Mouse (Mus musculus): ENCODE results near the gene Btc. TPM values are rescaled to one million over a fixed set of nuclear protein-coding genes. Genes with fewer than 3 reads are reported as not detected.

The Btc gene
- polyA plus RNA-seq, 1 experiment from 2014 or later = 1.6 TPM

GRCm38 (mm10) chr5:91366925-91367324, 35.9 kb downstream of the Btc start:
- H3K4me2 ChIP-seq = no peak overlapping the region
- H3K27ac ChIP-seq = no peak overlapping the region
- no peak overlapping the region for H3K9ac ChIP-seq
- no peaks in the 10 kb centered on the region for H3K27me3 ChIP-seq
- no peaks in the 10 kb centered on the region for H3K9me3 ChIP-seq
- 78% methylated on average over 10 of the region's 10 CpGs for WGBS
- H3K36me3 ChIP-seq = no peaks in the 10 kb centered on the region
- no peak for ATAC-seq (ENCODE audit: insufficient number of reproducible peaks, insufficient read depth, low FRiP score, low TSS enrichment, low read depth)
- no peak overlapping the region for H3K4me3 ChIP-seq
- H3K4me1 ChIP-seq = no peaks in the 10 kb centered on the region

DNA sequence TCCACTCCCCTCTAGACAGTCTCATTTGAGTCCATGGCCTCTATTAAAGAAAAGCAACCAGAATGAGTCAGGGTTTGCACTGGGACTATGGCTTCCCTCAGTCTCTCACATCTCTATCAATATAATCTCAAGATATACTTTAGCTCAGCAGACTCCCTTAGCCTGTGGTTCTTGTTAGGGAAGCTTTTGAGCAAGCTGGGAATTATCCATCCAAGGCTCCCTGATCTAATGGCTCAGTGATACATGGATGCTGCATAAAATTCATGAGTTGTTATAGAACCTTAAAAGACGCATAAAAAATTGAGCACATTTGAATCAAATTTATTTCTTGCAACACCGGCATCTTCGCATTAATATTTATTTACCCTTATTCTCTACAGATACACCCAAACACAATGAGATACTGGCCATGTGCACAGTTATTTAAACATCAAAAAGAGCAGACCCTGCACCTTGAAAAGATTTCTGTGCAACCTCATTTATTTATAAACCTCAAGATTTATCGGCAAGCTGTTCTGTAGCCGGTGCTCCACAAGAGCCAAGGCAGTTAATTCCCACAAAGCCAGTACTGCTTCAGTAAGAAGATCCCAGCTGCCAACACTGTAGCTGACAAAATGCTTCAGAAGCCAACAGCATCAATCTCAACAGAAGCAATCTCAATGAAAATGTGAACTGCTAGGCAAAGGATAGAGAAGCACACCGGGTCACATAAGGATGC, 39.4 kb downstream of the Btc start:
- no peak overlapping the region for H3K27ac ChIP-seq
- no peak for ATAC-seq (ENCODE audit: insufficient number of reproducible peaks, insufficient read depth, low FRiP score, low TSS enrichment, low read depth)
- no peaks in the 10 kb centered on the region for H3K27me3 ChIP-seq
- no peaks in the 10 kb centered on the region for H3K4me1 ChIP-seq
- 82% methylated on average over 6 of the region's 6 CpGs for WGBS
- no peaks in the 10 kb centered on the region for H3K9me3 ChIP-seq
- no peak overlapping the region for H3K4me2 ChIP-seq
- no peak overlapping the region for H3K9ac ChIP-seq
- H3K4me3 ChIP-seq = no peak overlapping the region
- no peaks in the 10 kb centered on the region for H3K36me3 ChIP-seq

DNA sequence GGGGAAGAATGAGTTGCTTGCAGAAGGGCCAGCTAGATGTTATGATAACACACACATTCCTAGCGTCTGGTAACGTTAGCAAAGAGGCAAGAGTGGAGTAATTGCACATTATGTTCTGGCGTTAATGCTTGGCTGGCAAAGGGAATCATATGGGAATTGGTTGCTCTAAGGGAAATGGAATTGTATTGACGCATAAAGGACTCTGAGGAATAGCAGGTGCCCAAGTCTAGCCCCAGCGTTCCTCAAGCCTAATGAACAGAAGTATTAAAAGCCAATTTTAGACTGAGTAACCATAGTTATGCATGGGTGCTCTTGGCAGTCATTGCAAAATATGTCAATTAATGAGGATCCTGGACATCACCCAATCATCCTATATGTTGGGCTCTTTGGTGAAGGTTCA, 50.1 kb downstream of the Btc start:
- no peak overlapping the region for H3K9ac ChIP-seq

DNA sequence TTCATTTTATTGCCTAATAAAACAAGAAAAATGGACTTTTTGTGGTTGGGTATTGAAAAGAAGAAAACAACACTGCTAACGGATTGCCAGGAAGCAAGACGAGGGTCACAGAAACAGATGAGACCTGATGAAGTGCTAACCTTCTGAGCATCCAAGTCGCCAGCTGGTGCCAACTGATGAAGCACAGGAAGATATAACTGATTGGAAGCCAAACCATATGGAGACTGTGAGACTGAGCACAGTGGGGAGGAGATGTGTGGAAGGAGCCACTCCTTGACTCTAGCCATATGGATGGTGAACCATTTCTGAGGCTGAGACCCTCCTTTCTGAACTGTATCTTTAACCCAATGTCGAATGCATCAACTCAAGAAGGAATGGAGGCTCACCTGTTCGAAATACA, 57.1 kb downstream of the Btc start:
- ATAC-seq (ENCODE audit: insufficient number of reproducible peaks, insufficient read depth, low FRiP score, low TSS enrichment, low read depth) = no peak

More for the DNA sequence above, 50.1 kb downstream of the Btc start:
- 67% methylated on average over 5 of the region's 5 CpGs for WGBS
- ATAC-seq (ENCODE audit: insufficient number of reproducible peaks, insufficient read depth, low FRiP score, low TSS enrichment, low read depth) = no peak
- Histone ChIP-seq H3K27ac (no peak overlapping the region), H3K9me3 (no peaks in the 10 kb centered on the region), H3K36me3 (no peaks in the 10 kb centered on the region), H3K4me1 (no peaks in the 10 kb centered on the region), H3K4me2 (no peak overlapping the region), H3K27me3 (no peaks in the 10 kb centered on the region), H3K4me3 (no peak overlapping the region)

DNA sequence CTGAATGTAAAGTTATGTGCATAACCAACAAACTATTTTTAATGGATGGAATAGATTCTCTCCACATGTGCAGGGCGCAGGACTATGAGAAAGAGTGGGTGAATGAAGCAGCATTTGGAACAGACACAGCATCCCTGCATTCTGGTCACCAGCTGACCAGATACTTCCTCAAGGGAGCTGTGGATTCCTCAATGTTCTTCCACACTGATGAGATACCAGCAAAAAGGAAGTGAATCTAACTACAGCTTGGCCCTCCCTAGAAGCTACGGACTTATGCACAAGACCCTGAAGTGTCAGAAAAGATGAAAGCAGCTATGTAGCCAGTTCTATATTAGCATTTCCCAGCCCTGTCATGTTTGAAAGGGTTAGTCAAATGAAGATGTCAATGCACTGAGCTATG, 57.7 kb downstream of the Btc start:
- 85% methylated on average over 2 of the region's 2 CpGs for WGBS
- Histone ChIP-seq H3K4me3 (no peak overlapping the region), H3K9me3 (no peaks in the 10 kb centered on the region), H3K27ac (no peak overlapping the region), H3K4me2 (no peak overlapping the region), H3K9ac (no peak overlapping the region), H3K4me1 (no peaks in the 10 kb centered on the region), H3K27me3 (0 out of 2 replicates have a peak, but pooled peaks cover 4% of the 10 kb centered on the region), H3K36me3 (no peaks in the 10 kb centered on the region)
- ATAC-seq (ENCODE audit: insufficient number of reproducible peaks, insufficient read depth, low FRiP score, low TSS enrichment, low read depth) = no peak

More for the DNA sequence above, 57.1 kb downstream of the Btc start:
- H3K4me3 ChIP-seq = no peak overlapping the region
- H3K4me2 ChIP-seq = no peak overlapping the region
- no peak overlapping the region for H3K9ac ChIP-seq
- 80% methylated on average over 5 of the region's 5 CpGs for WGBS
- H3K36me3 ChIP-seq = no peaks in the 10 kb centered on the region
- no peaks in the 10 kb centered on the region for H3K9me3 ChIP-seq
- no peak overlapping the region for H3K27ac ChIP-seq
- no peaks in the 10 kb centered on the region for H3K4me1 ChIP-seq
- H3K27me3 ChIP-seq = 0 out of 2 replicates have a peak, but pooled peaks cover 4% of the 10 kb centered on the region

GRCm38 (mm10) chr5:91341981-91342760, 60.6 kb downstream of the Btc start:
- peaks cover 8% of the 10 kb centered on the region; the same call in 1 of the 2 replicates for H3K27me3 ChIP-seq
- H3K36me3 ChIP-seq = no peaks in the 10 kb centered on the region
- no peak overlapping the region for H3K4me3 ChIP-seq
- no peaks in the 10 kb centered on the region for H3K9me3 ChIP-seq
- no peak overlapping the region for H3K27ac ChIP-seq
- WGBS = 54% methylated on average over 5 of the region's 5 CpGs
- H3K9ac ChIP-seq = no peak overlapping the region
- no peak overlapping the region for H3K4me2 ChIP-seq
- no peaks in the 10 kb centered on the region for H3K4me1 ChIP-seq
- no peak for ATAC-seq (ENCODE audit: insufficient number of reproducible peaks, insufficient read depth, low FRiP score, low TSS enrichment, low read depth)

DNA sequence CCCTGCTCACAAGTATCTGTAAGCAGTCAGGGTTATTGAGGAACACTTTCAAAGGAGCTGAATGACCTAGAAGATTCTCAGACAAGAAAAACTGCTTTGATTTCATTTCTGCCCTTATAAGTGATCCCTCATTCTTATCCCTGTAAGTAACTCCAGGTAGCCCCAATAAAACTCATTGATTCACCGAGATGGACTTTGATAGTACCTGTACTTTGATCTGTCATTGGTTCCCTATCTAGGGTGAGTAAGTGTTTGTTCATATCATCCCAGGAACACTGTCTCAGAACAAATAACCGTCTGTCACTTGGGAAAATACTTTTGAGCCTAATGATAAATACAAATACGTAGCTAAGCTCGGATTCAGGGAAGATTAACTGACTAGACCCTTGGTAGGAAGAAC, 68.6 kb downstream of the Btc start:
- no peak overlapping the region for H3K9ac ChIP-seq
- H3K27me3 ChIP-seq = peaks cover 3% of the 10 kb centered on the region; the same call in 1 of the 2 replicates
- H3K4me3 ChIP-seq = no peak overlapping the region
- no peak for ATAC-seq (ENCODE audit: insufficient number of reproducible peaks, insufficient read depth, low FRiP score, low TSS enrichment, low read depth)
- no peaks in the 10 kb centered on the region for H3K36me3 ChIP-seq
- no peaks in the 10 kb centered on the region for H3K9me3 ChIP-seq
- 86% methylated on average over 4 of the region's 4 CpGs for WGBS
- H3K4me2 ChIP-seq = no peak overlapping the region
- no peak overlapping the region for H3K27ac ChIP-seq
- no peaks in the 10 kb centered on the region for H3K4me1 ChIP-seq

DNA sequence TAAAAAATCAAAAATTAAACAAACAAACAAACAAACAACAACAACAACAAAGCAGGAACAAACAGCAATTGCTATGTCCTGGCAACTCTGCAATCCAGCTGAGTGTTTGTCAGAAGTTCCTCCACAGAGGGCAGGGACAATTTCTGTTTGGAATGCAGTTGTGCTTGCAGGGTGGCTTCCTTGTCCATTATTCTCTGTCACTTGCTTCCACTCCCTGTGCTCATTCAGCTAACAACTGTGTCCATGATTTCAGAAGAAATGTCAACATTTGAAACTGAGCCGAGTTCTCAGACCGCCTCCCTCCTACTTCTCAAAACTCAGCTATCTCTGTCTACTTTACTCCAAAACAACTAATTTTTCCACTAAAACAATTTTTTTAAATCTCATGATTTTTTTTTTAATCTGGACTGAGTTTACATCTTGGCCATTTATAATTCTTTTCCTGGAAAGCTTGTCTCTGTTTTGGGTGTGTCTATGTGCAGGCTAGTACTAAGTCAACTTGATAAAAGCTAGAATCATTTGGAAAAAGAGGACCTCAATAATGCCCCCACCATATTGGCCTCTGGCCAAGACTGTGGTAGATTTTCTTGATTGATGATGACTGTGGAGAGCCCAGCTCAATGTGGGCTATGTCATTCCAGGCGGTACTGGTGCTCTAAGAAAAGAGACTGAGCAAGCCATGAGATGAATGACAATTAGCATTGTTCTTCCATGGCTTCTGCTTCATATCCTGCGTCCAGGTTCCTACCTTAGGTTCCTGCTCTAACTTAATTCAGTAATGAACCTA, 70.5 kb downstream of the Btc start:
- H3K4me1 ChIP-seq = no peaks in the 10 kb centered on the region
- no peaks in the 10 kb centered on the region for H3K36me3 ChIP-seq
- H3K27me3 ChIP-seq = no peaks in the 10 kb centered on the region
- no peaks in the 10 kb centered on the region for H3K9me3 ChIP-seq
- H3K4me2 ChIP-seq = no peak overlapping the region
- H3K9ac ChIP-seq = no peak overlapping the region
- WGBS = 62% methylated on average over 4 of the region's 4 CpGs
- no peak overlapping the region for H3K27ac ChIP-seq
- no peak overlapping the region for H3K4me3 ChIP-seq
- ATAC-seq (ENCODE audit: insufficient number of reproducible peaks, insufficient read depth, low FRiP score, low TSS enrichment, low read depth) = no peak

DNA sequence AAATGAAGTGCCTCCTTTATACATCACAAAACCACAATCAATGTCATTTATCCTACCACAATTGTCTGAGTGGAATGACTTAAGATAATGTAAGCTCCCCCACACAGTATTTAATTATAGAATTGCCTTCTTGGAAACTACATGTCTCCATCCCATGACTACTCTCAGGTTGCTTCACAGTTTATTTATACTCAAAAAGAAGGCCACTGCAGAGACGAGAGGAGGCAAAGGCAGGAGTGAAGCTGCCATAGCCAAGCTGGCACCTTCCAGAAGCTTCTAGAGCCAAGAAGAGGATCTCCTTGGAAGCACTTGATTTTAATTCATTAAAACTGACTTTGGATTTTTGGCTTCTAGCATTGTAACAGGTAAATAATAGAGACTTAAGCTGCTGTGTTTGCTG, 81.0 kb downstream of the Btc start:
- 66% methylated on average over 1 of the region's 1 CpGs for WGBS
- Histone ChIP-seq H3K4me2 (no peak overlapping the region), H3K36me3 (no peaks in the 10 kb centered on the region), H3K9ac (no peak overlapping the region), H3K9me3 (no peaks in the 10 kb centered on the region), H3K4me3 (no peak overlapping the region), H3K27me3 (no peaks in the 10 kb centered on the region), H3K27ac (no peak overlapping the region), H3K4me1 (no peaks in the 10 kb centered on the region)
- ATAC-seq (ENCODE audit: insufficient number of reproducible peaks, insufficient read depth, low FRiP score, low TSS enrichment, low read depth) = no peak

- Histone ChIP-seq H3K9me3 (no peaks in the 10 kb centered on the region), H3K9ac (no peak overlapping the region), H3K36me3 (no peaks in the 10 kb centered on the region), H3K27me3 (no peaks in the 10 kb centered on the region), H3K4me1 (no peaks in the 10 kb centered on the region), H3K4me3 (no peak overlapping the region), H3K4me2 (no peak overlapping the region), H3K27ac (no peak overlapping the region)
- ATAC-seq (ENCODE audit: insufficient number of reproducible peaks, insufficient read depth, low FRiP score, low TSS enrichment, low read depth) = no peak
- 86% methylated on average over 4 of the region's 4 CpGs for WGBS
Measured at GRCm38 (mm10) chr5:91320348-91320747, 82.4 kb downstream of the Btc start.

GRCm38 (mm10) chr5:91313971-91314370, 88.8 kb downstream of the Btc start:
- Histone ChIP-seq H3K27ac (no peak overlapping the region), H3K4me3 (no peak overlapping the region), H3K4me1 (no peaks in the 10 kb centered on the region), H3K9me3 (no peaks in the 10 kb centered on the region), H3K4me2 (no peak overlapping the region), H3K36me3 (no peaks in the 10 kb centered on the region), H3K9ac (no peak overlapping the region), H3K27me3 (peaks cover under 1% of the 10 kb centered on the region; the same call in 1 of the 2 replicates)
- ATAC-seq (ENCODE audit: insufficient number of reproducible peaks, insufficient read depth, low FRiP score, low TSS enrichment, low read depth) = no peak
- 90% methylated on average over 4 of the region's 4 CpGs for WGBS
